Mouse (Mus musculus): ENCODE measurements around the gene 8030474K03Rik. TPM values are rescaled to one million over a fixed set of nuclear protein-coding genes. Genes with fewer than 3 reads are reported as not detected.

8030474K03Rik gene
- not detected in 2 replicates for polyA plus RNA-seq (2015; fragmentation: Nextera tagmentation; extraction: Ambion mirVana)

DNA sequence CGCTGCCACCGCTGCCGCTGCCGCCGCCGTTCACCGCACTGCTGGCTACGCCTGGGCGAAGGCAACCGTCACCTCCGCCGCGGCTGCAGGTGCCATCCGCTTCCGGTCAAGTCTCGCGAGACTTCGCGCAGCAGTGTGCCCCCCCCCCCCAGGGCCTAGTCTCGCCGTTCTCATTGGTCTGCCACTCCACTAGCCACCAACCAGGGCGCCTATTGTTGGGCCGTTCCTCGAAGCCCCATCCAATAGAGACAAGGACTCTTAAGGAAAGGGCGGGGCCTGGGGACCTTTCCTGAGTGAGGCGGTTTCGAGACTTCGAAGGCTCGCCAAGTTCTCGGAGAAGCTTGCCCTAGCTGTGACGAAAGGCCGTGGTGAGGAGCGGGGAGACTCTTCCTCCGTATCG is at the start of gene 8030474K03Rik, which contains the start of gene Gm4779:
TSS of gene 8030474K03Rik (plus strand) at position 315 of the 400 bp plus-strand sequence.
TSS of gene Gm4779 (minus strand) at position 82 of the 400 bp plus-strand sequence.
- Histone ChIP-seq H3K27me3 (no peaks in the 10 kb centered on the region), H3K4me1 (replicated peaks) (no peaks in the 10 kb centered on the region), H3K36me3 (no peaks in the 10 kb centered on the region), H3K9ac (no peak within 1 kb of the TSS), H3K9me3 (no peaks in the 10 kb centered on the region), H3K4me3 (no peak within 1 kb of the TSS), H3K4me2 (no peak within 1 kb of the TSS), H3K27ac (replicated peaks) (no peak within 1 kb of the TSS)
- ATAC-seq (ENCODE audit: low FRiP score, low read depth): no peak
- WGBS: 93% methylated on average over 35 of the region's 35 CpGs

- H3K27ac ChIP-seq (replicated peaks): no peak overlapping the region
- ATAC-seq (ENCODE audit: low FRiP score, low read depth): no peak
- no peaks in the 10 kb centered on the region for H3K36me3 ChIP-seq
- H3K9me3 ChIP-seq: no peaks in the 10 kb centered on the region
- no peak overlapping the region for H3K9ac ChIP-seq
- H3K27me3 ChIP-seq: 0 out of 2 replicates have a peak, but pooled peaks cover 7% of the 10 kb centered on the region
- no peak overlapping the region for H3K4me2 ChIP-seq
- 42% methylated on average over 4 of the region's 4 CpGs for WGBS
- H3K4me3 ChIP-seq: no peak overlapping the region
- H3K4me1 ChIP-seq (replicated peaks): no peaks in the 10 kb centered on the region
Measured at GRCm38 (mm10) chrX:101750144-101750543, 44.3 kb upstream of the 8030474K03Rik start.

- H3K9ac ChIP-seq: no peak overlapping the region
- no peaks in the 10 kb centered on the region for H3K9me3 ChIP-seq
- H3K27me3 ChIP-seq: 0 out of 2 replicates have a peak, but pooled peaks cover 4% of the 10 kb centered on the region
- no peak overlapping the region for H3K27ac ChIP-seq (replicated peaks)
- H3K4me2 ChIP-seq: no peak overlapping the region
- ATAC-seq (ENCODE audit: low FRiP score, low read depth): no peak
- H3K36me3 ChIP-seq: no peaks in the 10 kb centered on the region
- H3K4me1 ChIP-seq (replicated peaks): no peaks in the 10 kb centered on the region
- H3K4me3 ChIP-seq: no peak overlapping the region
- WGBS: 50% methylated on average over 5 of the region's 5 CpGs
Measured at GRCm38 (mm10) chrX:101754478-101754877, 40.0 kb upstream of the 8030474K03Rik start.

DNA sequence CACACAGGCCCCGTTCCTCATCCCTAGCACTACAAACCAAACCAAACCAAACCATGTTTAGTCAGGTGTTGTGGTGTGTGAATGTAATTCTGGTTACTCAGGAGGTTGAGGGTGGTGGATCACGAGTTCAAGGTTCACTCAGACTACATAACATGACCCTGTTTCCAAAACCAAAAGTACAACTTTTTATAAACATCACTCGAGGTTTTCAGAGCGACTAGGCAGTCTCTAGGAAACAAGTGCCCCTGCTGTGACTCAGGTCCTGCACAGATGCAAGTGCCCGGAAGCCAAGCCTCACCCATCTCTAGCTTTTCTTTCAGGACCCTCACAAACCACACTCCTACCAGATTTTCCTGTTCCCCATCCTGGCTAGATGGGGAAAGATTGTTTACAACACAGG is 29.8 kb upstream of the 8030474K03Rik start:
- WGBS: 76% methylated on average over 5 of the region's 5 CpGs
- Histone ChIP-seq H3K4me3 (no peak overlapping the region), H3K4me1 (replicated peaks) (no peaks in the 10 kb centered on the region), H3K27ac (replicated peaks) (no peak overlapping the region), H3K9me3 (no peaks in the 10 kb centered on the region), H3K36me3 (no peaks in the 10 kb centered on the region), H3K27me3 (no peaks in the 10 kb centered on the region), H3K4me2 (no peak overlapping the region), H3K9ac (no peak overlapping the region)
- ATAC-seq (ENCODE audit: low FRiP score, low read depth): no peak

- Histone ChIP-seq H3K4me2 (no peak overlapping the region), H3K4me3 (no peak overlapping the region), H3K27ac (replicated peaks) (no peak overlapping the region), H3K27me3 (no peaks in the 10 kb centered on the region), H3K36me3 (no peaks in the 10 kb centered on the region), H3K4me1 (replicated peaks) (no peaks in the 10 kb centered on the region), H3K9ac (no peak overlapping the region), H3K9me3 (no peaks in the 10 kb centered on the region)
- 79% methylated on average over 4 of the region's 4 CpGs for WGBS
- ATAC-seq (ENCODE audit: low FRiP score, low read depth): no peak
Measured at GRCm38 (mm10) chrX:101765111-101765510, 29.3 kb upstream of the 8030474K03Rik start.

- Histone ChIP-seq H3K9ac (no peak overlapping the region), H3K27me3 (no peaks in the 10 kb centered on the region; the same call in 1 of the 2 replicates), H3K4me1 (replicated peaks) (no peaks in the 10 kb centered on the region), H3K9me3 (no peaks in the 10 kb centered on the region), H3K27ac (replicated peaks) (no peak overlapping the region), H3K4me2 (no peak overlapping the region), H3K4me3 (no peak overlapping the region), H3K36me3 (no peaks in the 10 kb centered on the region)
- 71% methylated on average over 7 of the region's 7 CpGs for WGBS
- ATAC-seq (ENCODE audit: low FRiP score, low read depth): no peak
Measured at GRCm38 (mm10) chrX:101767280-101767679, 27.2 kb upstream of the 8030474K03Rik start.

- no peak overlapping the region for H3K9ac ChIP-seq
Measured at GRCm38 (mm10) chrX:101769478-101769877, 25.0 kb upstream of the 8030474K03Rik start.

GRCm38 (mm10) chrX:101770307-101770706 is 24.1 kb upstream of the 8030474K03Rik start:
- 76% methylated on average over 3 of the region's 3 CpGs for WGBS
- H3K9ac ChIP-seq: no peak overlapping the region
- H3K36me3 ChIP-seq: no peaks in the 10 kb centered on the region
- no peaks in the 10 kb centered on the region for H3K4me1 ChIP-seq (replicated peaks)
- H3K4me3 ChIP-seq: no peak overlapping the region
- no peak for ATAC-seq (ENCODE audit: low FRiP score, low read depth)
- no peaks in the 10 kb centered on the region; the same call in 1 of the 2 replicates for H3K27me3 ChIP-seq
- H3K9me3 ChIP-seq: no peaks in the 10 kb centered on the region
- H3K4me2 ChIP-seq: no peak overlapping the region
- H3K27ac ChIP-seq (replicated peaks): no peak overlapping the region

More at GRCm38 (mm10) chrX:101769478-101769877, 25.0 kb upstream of the 8030474K03Rik start:
- Histone ChIP-seq H3K36me3 (no peaks in the 10 kb centered on the region), H3K9me3 (no peaks in the 10 kb centered on the region), H3K27ac (replicated peaks) (no peak overlapping the region), H3K27me3 (no peaks in the 10 kb centered on the region; the same call in 1 of the 2 replicates), H3K4me1 (replicated peaks) (no peaks in the 10 kb centered on the region), H3K4me2 (no peak overlapping the region), H3K4me3 (no peak overlapping the region)
- 68% methylated on average over 2 of the region's 2 CpGs for WGBS
- ATAC-seq (ENCODE audit: low FRiP score, low read depth): no peak

- H3K4me2 ChIP-seq: no peak overlapping the region
- H3K9ac ChIP-seq: no peak overlapping the region
- 52% methylated on average over 5 of the region's 5 CpGs for WGBS
- H3K27ac ChIP-seq (replicated peaks): no peak overlapping the region
- no peak for ATAC-seq (ENCODE audit: low FRiP score, low read depth)
- H3K36me3 ChIP-seq: no peaks in the 10 kb centered on the region
- no peaks in the 10 kb centered on the region for H3K4me1 ChIP-seq (replicated peaks)
- H3K27me3 ChIP-seq: no peaks in the 10 kb centered on the region; the same call in 1 of the 2 replicates
- H3K9me3 ChIP-seq: no peaks in the 10 kb centered on the region
- no peak overlapping the region for H3K4me3 ChIP-seq
Measured at GRCm38 (mm10) chrX:101772035-101772434, 22.4 kb upstream of the 8030474K03Rik start.

DNA sequence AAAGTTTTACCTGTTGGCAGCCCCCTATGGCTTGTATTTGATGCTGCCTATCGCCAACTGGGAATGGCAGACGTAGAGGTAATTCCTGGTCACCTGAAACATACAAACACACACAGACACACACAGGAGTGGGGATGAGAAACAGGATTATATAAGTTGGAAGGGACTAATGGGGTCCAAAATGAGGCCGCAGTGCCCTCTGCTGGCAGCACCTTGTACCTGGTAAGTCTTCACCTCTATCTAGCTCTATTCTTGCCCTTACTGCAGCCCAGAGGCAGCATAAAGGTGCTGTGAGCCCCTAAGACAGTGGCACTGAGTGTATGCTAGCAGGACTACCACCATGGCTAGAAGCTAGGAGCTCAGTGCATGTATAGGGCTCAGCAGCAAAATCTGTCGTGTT is 2.9 kb upstream of the 8030474K03Rik start:
- H3K9ac ChIP-seq: no peak overlapping the region
- H3K36me3 ChIP-seq: no peaks in the 10 kb centered on the region
- WGBS: 51% methylated on average over 4 of the region's 4 CpGs
- H3K4me3 ChIP-seq: no peak overlapping the region
- no peak overlapping the region for H3K4me2 ChIP-seq
- no peaks in the 10 kb centered on the region for H3K9me3 ChIP-seq
- H3K27me3 ChIP-seq: no peaks in the 10 kb centered on the region
- no peak overlapping the region for H3K27ac ChIP-seq (replicated peaks)
- no peaks in the 10 kb centered on the region for H3K4me1 ChIP-seq (replicated peaks)
- peak; percentile 72; the same call in 1 of the 2 replicates for ATAC-seq (ENCODE audit: low FRiP score, low read depth)

- WGBS: 28% methylated on average over 2 of the region's 2 CpGs
- H3K4me1 ChIP-seq (replicated peaks): no peaks in the 10 kb centered on the region
- no peak overlapping the region for H3K27ac ChIP-seq (replicated peaks)
- no peaks in the 10 kb centered on the region for H3K9me3 ChIP-seq
- no peaks in the 10 kb centered on the region for H3K36me3 ChIP-seq
- H3K9ac ChIP-seq: no peak overlapping the region
- ATAC-seq (ENCODE audit: low FRiP score, low read depth): no peak
- H3K27me3 ChIP-seq: 0 out of 2 replicates have a peak, but pooled peaks cover 4% of the 10 kb centered on the region
- H3K4me3 ChIP-seq: no peak overlapping the region
- H3K4me2 ChIP-seq: no peak overlapping the region
Measured at GRCm38 (mm10) chrX:101805512-101805911, 11.1 kb downstream of the 8030474K03Rik start.

DNA sequence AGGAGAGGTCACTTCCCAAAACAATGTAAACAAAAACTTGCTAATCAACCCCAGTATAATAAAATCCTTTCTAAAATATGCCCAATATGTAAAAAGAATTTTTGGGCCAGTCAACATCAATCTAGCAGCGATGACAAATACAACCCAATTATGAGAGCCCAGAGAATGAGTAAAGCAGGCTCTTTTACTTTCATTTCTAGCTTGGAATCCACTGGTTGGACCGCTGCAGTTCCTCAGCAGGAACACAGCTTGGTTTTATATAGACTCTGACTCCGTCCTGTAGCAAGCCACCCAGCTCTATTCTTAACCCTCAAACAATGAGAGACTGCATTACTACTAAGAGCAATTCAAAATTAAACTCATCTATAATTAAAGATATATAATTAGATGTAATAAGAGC is 17.3 kb downstream of the 8030474K03Rik start:
- WGBS: 70% methylated on average over 3 of the region's 3 CpGs
- no peak for ATAC-seq (ENCODE audit: low FRiP score, low read depth)
- H3K4me3 ChIP-seq: no peak overlapping the region
- H3K9me3 ChIP-seq: no peaks in the 10 kb centered on the region
- no peak overlapping the region for H3K4me2 ChIP-seq
- H3K27ac ChIP-seq (replicated peaks): no peak overlapping the region
- no peaks in the 10 kb centered on the region for H3K36me3 ChIP-seq
- H3K4me1 ChIP-seq (replicated peaks): no peaks in the 10 kb centered on the region
- no peak overlapping the region for H3K9ac ChIP-seq
- 0 out of 2 replicates have a peak, but pooled peaks cover 8% of the 10 kb centered on the region for H3K27me3 ChIP-seq

GRCm38 (mm10) chrX:101819163-101819562 is 24.7 kb downstream of the 8030474K03Rik start:
- no peak overlapping the region for H3K4me3 ChIP-seq
- no peak overlapping the region for H3K4me2 ChIP-seq
- H3K27me3 ChIP-seq: 0 out of 2 replicates have a peak, but pooled peaks cover 2% of the 10 kb centered on the region
- H3K9ac ChIP-seq: no peak overlapping the region
- H3K9me3 ChIP-seq: no peaks in the 10 kb centered on the region
- no peaks in the 10 kb centered on the region for H3K4me1 ChIP-seq (replicated peaks)
- H3K36me3 ChIP-seq: no peaks in the 10 kb centered on the region
- WGBS: 67% methylated on average over 1 of the region's 1 CpGs
- no peak for ATAC-seq (ENCODE audit: low FRiP score, low read depth)
- H3K27ac ChIP-seq (replicated peaks): no peak overlapping the region

Data from hindbrain, embryonic 15.5 days (tissue).